Mouse (Mus musculus): ENCODE results near the gene Ttc23. TPM values are rescaled to one million over a fixed set of nuclear protein-coding genes. Genes with fewer than 3 reads are reported as not detected.

Gene Ttc23
- total and polyA plus RNA-seq, 3 experiments = 0.42 to 4.8 TPM; not detected in 1

DNA sequence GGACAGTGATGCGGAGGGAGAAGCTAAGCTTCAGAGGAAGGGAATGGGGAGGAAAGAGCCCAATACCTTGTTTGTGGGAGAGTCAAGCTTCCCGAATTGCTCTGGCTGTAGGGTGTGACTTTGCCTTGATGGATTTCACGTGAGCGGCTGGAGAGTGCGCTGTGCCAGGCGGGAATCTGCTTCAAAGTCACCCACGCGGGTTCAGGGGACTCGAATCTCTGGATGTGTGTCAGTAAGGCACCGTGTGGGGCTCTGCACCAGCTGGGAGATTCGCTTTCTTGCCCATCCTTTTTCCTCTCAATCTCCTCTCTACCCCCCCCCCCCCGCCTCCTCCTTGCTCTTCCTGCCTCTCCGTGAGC lies 156.6 kb downstream of the Ttc23 start:
- TF ChIP-seq MAX (IDR thresholded peaks at IDR 0.05; ENCODE audit: low read length) = no peak
- TF ChIP-seq MXI1 (IDR thresholded peaks at IDR 0.05; ENCODE audit: low read depth, low read length) = no peak
- TF ChIP-seq NELFE (IDR thresholded peaks at IDR 0.05; ENCODE audit: low read depth, low read length) = no peak
- no peak for TF ChIP-seq CHD2 (IDR thresholded peaks at IDR 0.05; ENCODE audit: low read length)
- TF ChIP-seq TAL1 (IDR thresholded peaks at IDR 0.05; ENCODE audit: low read length) = no peak
- TF ChIP-seq USF2 (IDR thresholded peaks at IDR 0.05; ENCODE audit: borderline replicate concordance in 1 of 2, insufficient read depth in 1 of 2, low read depth in 1 of 2, low read length in 2 of 2) = no peak
- no peak for TF ChIP-seq ZKSCAN1 (IDR thresholded peaks at IDR 0.05; ENCODE audit: low read depth, low read length)
- no peak for TF ChIP-seq MAZ (IDR thresholded peaks at IDR 0.05; ENCODE audit: low read depth, low read length)
- TF ChIP-seq MYC (IDR thresholded peaks at IDR 0.05; ENCODE audit: low read depth, low read length) = no peak
- no peak for TF ChIP-seq ZNF384 (IDR thresholded peaks at IDR 0.05; ENCODE audit: low read depth, low read length)
- no peak for TF ChIP-seq KAT2A (conservative IDR thresholded peaks at IDR 0.05; ENCODE audit: low read depth, low read length)
- no peak for TF ChIP-seq RAD21 (IDR thresholded peaks at IDR 0.05; ENCODE audit: low read depth, low read length)
- TF ChIP-seq MAFK (IDR thresholded peaks at IDR 0.05; ENCODE audit: borderline replicate concordance, low read depth, low read length) = no peak
- Histone ChIP-seq H3K9ac (ENCODE audit: control insufficient read depth, low read depth, low read length, poor library complexity, severe bottlenecking) (no peak overlapping the region), H3K27me3 (ENCODE audit: control insufficient read depth in 1 of 2, insufficient read depth in 2 of 2, low read length in 2 of 2) (no peaks in the 10 kb centered on the region), H3K79me2 (ENCODE audit: control insufficient read depth, insufficient read depth, low read length, poor library complexity) (no peaks in the 10 kb centered on the region), H3K9me3 (replicated peaks; ENCODE audit: insufficient read depth, low read length) (no peaks in the 10 kb centered on the region), H3K4me3 (ENCODE audit: control insufficient read depth in 1 of 2, insufficient read depth in 1 of 2, low read depth in 2 of 2, low read length in 2 of 2) (peak overlapping the region in 1 of 2 experiments; percentile 14; a peak in 1 of 4 replicates), H3K4me1 (ENCODE audit: control insufficient read depth in 1 of 2, insufficient read depth in 2 of 2, low read length in 2 of 2) (no peaks in the 10 kb centered on the region), H3K27ac (ENCODE audit: control insufficient read depth, low read depth, low read length) (no peak overlapping the region), H3K36me3 (ENCODE audit: control insufficient read depth in 1 of 2, insufficient read depth in 2 of 2, low read length in 2 of 2) (no peaks in the 10 kb centered on the region)
- DNase-seq (ENCODE audit: low read depth, low spot score) = no peak

Other genes starting within 250 kb of the Ttc23 start
- 9.7 and 10.0 TPM in 2 replicates for gene Lrrc28, start 2.1 kb upstream of the Ttc23 start, total RNA-seq (2012; rRNA removed)
- 10 to 100 TPM in 1 of 2 experiments, not detected in 1; 16.0 TPM for gene Lrrc28, start 2.1 kb upstream of the Ttc23 start, polyA plus RNA-seq (2012; ENCODE audit: insufficient read depth in 1 of 2, insufficient read length in 2 of 2, low read depth in 1 of 2, low replicate concordance in 2 of 2, missing spikeins in 1 of 2)
- gene Synm, start 112.3 kb downstream of the Ttc23 start, total RNA-seq (2012; rRNA removed) = not detected in 2 replicates
- gene Synm, start 112.3 kb downstream of the Ttc23 start, polyA plus RNA-seq (2012; ENCODE audit: insufficient read depth in 1 of 2, insufficient read length in 2 of 2, low read depth in 1 of 2, low replicate concordance in 2 of 2, missing spikeins in 1 of 2) = under 1 TPM in 1 of 2 experiments, not detected in 1; 0.01 TPM